Mouse (Mus musculus) layer of hippocampus, adult 8-10 months (tissue): Measurements from ENCODE around the gene Hoxd3. TPM values are rescaled to one million over a fixed set of nuclear protein-coding genes. Genes with fewer than 3 reads are reported as not detected.

Experiments
- DNase-seq, 2 experiments: peaks; one replicate each; pipeline ENCODE4 v3.0.0; 2022; ENCODE audit warnings: low spot score in 2 of 2
- total RNA-seq, 4 experiments: library from RNA; stranded (reverse); gene quantifications; 2 replicates each; pipeline ENCODE4 v1.2.4; 2022

Gene Hoxd3
- not detected for total RNA-seq

DNA sequence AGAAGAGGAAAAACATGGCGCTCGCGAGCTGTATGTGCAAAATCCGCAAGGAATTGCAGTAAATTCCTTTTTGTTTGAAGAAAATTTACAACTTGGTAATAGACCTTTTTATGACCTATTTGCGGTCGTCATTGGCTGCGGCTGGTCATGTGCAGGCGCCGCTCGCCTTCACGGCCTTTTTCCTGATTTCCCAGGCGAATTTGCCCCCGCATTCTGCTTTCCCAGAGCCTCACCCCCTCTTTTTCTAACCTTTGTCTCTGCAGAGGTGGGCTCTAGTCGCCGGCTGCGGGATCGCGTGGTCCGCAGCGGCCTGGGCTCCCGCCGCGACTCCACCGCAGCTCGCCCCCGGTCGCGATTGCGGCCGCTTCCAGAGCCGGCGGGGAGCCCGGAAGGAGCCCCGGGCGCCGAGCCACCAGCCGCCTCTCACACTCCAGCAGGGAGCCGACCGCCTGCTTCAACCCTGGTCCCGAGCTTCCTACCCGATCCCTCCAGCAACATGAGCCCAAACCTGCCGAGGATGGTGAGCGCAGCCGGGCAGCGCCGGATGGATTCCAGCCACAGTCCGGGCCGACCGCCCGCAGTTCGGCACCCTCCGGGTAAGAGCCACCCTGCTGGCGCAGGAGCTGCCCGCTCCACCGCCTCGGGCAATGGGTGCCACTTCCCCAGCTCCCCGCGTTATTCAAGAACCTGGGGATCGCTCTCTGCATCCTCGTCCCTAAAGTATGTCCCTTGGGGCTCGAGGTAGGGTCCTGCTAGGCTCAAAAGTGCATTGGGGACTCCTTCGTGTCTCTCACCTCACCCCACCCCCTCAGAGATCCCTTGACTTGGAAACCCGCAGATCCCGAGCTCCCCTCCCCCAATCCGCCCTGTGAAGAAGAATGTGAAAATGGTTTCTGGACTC lies at the start of gene Hoxd3, which contains the start of gene Hoxd4:
TSS of gene Hoxd3 (plus strand) at position 207 of the 901 bp plus-strand sequence.
TSS of gene Hoxd4 (plus strand) at position 209 of the 901 bp plus-strand sequence.
- DNase-seq = no peak

DNA sequence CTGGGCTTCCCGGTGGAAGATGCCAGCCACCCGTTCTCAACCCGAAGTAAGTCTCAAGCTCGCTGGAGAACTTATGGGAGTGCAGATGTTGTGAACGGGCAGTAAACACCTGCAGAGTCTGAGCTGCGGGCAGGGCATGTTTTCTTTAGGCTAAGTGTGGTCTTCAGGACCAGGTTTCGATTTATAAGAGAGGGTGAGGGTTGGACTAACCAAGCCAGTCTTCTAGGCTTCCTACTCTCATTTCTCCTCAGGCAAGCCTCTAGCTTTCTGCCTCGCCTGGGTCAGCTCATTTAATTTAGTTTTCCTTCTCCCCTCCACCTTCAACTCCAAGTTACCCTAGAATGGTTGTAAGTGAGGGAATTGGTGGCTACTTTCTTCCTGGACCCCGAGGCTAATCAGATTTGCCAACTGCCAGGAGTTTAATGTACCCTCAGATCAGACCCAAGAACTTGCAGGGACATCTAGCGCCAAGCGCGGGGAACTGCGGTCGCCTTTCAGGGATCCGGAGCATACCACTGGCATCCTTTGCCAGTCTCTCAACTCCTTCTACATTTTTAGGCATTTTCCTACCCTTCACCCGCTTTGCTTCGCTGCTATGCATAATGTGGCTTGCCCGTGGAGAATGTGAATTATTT lies 48.3 kb upstream of the Hoxd3 start:
- DNase-seq = peak in 1 of 2 experiments; percentile 60

GRCm38 (mm10) chr2:74666411-74666810 lies 45.3 kb upstream of the Hoxd3 start:
- no peak for DNase-seq

- no peak for DNase-seq
Measured at GRCm38 (mm10) chr2:74667191-74667841, 44.4 kb upstream of the Hoxd3 start.

GRCm38 (mm10) chr2:74667842-74668357 lies 43.8 kb upstream of the Hoxd3 start, which contains the start of gene Hoxd13:
Gene Hoxd13 (plus strand): TSS chr2:74668310.
- DNase-seq = no peak

- DNase-seq = no peak
Measured at GRCm38 (mm10) chr2:74668370-74669229, 43.1 kb upstream of the Hoxd3 start.

DNA sequence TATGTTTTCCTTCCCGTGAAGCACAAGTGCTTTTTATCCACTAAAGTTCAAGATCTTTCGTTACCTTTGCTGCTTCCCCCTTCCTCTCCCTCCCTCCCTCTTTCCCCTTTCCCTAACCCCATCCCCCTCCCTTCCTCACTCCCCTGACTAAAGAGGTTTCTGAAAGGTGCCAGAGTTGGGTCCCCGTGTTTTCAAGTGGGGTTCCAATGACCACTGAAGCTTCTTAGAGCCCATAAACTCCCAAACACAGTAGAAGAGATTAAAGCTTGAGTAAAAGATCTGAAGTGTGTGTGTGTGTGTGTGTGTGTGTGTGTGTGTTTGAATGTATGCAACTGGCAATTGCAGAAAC lies 42.5 kb upstream of the Hoxd3 start:
- DNase-seq = no peak

DNA sequence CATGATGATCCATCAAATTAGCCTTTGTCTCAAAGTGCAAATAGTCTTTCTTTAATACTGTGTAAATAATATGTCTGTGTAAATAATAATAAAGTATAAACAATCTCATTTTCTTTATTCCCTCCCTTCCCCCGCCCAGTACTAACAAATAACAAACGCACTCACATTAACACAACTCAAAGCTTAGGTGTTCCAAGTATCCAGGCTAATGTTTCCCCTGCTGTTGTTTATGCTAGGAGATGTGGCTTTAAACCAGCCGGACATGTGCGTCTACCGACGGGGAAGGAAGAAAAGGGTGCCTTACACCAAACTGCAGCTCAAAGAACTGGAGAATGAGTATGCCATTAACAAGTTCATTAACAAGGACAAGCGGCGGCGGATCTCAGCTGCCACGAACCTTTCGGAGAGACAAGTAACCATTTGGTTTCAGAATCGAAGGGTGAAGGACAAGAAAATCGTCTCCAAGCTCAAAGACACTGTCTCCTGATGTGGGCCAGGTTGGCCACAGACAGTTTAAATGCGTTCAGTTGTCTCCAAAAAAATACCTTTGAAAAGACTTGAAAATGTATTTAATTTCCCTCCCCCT lies 42.0 kb upstream of the Hoxd3 start:
- DNase-seq = no peak

GRCm38 (mm10) chr2:74670632-74671188 lies 41.0 kb upstream of the Hoxd3 start:
- DNase-seq = no peak

DNA sequence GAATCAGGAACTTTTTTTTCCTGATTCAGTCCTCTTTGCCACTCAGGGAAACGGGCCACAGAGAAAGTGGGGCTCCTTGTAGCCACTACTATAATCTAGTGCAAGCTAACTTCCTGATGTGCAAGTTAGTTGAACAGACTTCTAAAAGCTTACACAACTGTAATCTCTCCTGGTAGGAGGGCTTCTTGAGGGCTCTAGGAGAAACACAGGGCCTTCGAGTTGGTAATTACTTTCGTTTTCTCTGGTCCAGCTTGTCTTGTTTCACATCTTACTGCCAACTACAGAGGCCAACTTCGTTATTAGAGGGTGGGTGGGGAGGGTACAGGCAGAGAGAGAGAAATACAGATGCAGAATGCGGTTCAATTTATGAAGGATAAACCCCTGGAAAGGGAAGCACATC lies 39.9 kb upstream of the Hoxd3 start:
- no peak for DNase-seq

DNA sequence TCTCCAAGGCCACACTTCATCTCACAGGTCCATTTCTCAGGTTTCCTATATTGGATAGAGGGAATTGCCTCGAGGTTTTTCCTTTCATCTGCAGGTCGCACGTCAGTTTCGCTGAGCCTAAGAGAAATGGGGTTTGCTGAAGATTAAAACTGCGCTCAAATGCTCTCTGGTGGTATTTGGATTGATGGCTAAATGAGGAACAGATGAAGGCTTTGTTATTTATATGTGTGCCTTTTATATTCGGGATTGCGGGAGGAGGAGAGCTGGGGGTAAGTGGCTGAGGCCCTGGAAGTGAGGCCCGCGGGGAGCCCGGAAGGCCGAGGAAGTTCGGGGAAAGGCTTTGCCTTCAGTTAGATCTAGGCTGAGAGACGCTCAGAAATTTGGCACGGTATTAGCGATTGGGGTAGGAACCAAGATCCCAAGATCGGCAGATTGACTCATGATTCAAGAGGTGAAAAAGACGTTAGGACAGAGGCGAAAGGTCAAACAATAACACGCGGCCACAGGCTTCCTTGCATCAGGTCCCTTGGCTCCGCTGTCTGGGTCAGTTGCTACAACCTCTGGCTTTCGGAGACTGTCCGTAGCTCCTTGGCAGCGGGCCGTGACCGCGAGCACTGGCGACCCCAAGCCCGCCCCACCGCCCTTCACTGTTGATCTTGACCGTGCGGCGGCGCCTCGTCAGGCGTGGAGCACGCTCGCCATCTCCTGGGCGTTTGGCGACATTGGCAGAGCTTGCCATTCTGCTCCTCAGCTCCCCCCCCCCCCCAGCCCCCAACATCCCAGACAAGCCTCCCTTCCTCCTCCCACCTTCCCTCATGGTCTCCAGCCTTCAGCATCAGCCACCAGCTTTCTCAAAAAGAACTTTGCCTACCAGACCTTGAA lies 39.0 kb upstream of the Hoxd3 start:
- DNase-seq = no peak

DNA sequence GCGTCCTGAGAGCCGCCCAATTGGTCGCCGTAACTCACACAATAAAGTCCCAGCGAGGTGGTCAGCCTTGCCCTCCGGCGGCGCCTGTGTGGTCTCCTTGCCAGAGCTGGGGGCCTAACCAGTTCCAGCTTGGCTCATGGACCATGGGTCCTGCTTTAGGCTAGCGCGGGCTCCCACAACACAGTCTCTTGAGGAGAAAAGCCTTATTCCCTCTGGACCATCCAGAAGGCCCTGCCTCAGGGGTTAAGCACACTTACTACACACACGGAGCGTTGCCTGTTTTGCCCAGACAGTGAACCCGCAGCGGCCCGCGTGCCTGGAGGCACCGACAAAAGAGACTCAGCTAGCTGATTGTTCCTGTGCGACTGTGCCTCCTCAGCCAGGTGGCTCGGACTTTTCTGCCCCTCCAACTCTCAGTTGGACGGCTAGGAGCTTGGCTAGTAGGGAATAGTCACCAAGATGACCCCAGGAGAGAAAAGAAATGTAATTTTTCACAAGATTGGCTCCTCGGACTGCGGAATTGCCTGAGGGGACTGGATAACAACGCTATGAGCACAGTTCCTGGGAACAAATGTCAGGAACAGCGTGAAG lies 37.8 kb upstream of the Hoxd3 start:
- DNase-seq = no peak

- DNase-seq = no peak
Measured at GRCm38 (mm10) chr2:74674881-74675665, 36.7 kb upstream of the Hoxd3 start, which contains the start of gene Hoxd12. Gene Hoxd12 (plus strand): TSS chr2:74675013.

DNA sequence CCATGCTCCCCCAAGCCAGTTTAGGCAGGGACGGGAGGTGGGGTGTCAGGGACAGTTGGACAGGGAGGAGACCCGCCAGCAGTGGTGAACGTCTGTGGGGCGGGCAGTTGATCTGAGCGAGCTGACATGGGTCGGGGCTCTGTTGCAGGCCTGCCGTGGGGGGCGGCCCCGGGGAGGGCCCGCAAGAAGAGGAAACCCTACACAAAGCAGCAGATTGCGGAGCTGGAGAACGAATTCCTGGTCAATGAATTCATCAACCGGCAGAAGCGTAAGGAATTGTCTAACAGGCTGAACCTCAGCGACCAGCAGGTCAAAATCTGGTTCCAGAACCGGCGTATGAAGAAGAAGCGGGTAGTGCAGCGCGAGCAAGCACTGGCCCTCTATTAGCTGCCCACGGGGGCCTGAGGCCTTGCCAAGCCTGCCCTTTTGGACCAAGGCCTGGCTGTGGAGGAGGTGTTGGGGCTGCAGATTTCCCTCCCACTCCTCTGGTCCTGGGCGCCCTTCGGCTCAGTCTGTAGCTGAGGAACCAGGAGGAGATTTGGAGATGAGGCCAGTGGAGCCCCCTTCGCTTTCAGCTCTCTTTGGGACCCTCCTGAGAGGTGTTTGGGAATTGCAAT lies 36.0 kb upstream of the Hoxd3 start:
- DNase-seq = no peak

- DNase-seq = no peak
Measured at GRCm38 (mm10) chr2:74676376-74677052, 35.2 kb upstream of the Hoxd3 start.

DNA sequence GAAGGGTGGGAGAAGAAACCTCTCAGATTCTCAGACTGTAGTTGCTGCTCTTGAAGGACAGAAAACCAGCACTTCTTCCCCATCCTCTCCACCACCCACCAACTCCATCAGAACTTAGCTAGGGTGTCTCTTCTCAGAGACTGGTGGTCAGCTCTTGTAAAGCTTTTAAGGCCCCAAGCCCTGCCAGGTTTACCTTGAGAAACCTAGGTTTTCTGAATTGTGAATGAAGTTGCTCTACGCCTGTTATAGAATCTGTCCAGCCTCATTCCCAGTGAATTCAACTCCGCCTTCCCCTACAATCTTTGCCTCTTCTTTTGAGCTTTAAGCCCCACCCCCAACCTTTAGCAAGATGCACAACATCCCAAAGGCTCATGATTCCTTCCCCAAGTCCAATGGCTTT lies 34.6 kb upstream of the Hoxd3 start:
- DNase-seq = no peak
